Mouse (Mus musculus) MEL (cell line): ENCODE results near the gene Six1. TPM values are rescaled to one million over a fixed set of nuclear protein-coding genes. Genes with fewer than 3 reads are reported as not detected.

ENCODE experiments used
- DNase-seq: peaks from one replicate; pipeline ENCODE4 v3.0.0; 2011; ENCODE audit warnings: low read depth, low spot score
- H3K27ac ChIP-seq: 2 replicates; pipeline ENCODE4 v1.5.1; 2012; ENCODE audit warnings: low read depth, mild to moderate bottlenecking, control low read depth, low read length, moderate library complexity; ENCODE audit not compliant: control insufficient read depth
- H3K27me3 ChIP-seq, 2 experiments: fragments of 150-350 bp in 1 of 2; sonication (generic) in 1 of 2; 2 replicates each; pipeline ENCODE4 v1.6.1; 2012; ENCODE audit warnings: low read length in 2 of 2, mild to moderate bottlenecking in 2 of 2, improper control_type of control experiment in 1 of 2, moderate library complexity in 1 of 2; ENCODE audit not compliant: insufficient read depth in 2 of 2, control insufficient read depth in 1 of 2
- H3K36me3 ChIP-seq, 2 experiments: 2 replicates each; pipeline ENCODE4 v1.6.1; 2012 to 2014; ENCODE audit warnings: low read length in 2 of 2, improper control_type of control experiment in 1 of 2, inconsistent platforms in 1 of 2, mild to moderate bottlenecking in 1 of 2; ENCODE audit not compliant: insufficient read depth in 2 of 2, control insufficient read depth in 1 of 2
- H3K4me1 ChIP-seq, 2 experiments: fragments of 150-350 bp in 1 of 2; sonication (generic) in 1 of 2; 2 replicates each; pipeline ENCODE4 v1.6.1; 2012; ENCODE audit warnings: low read length in 2 of 2, improper control_type of control experiment in 1 of 2, mild to moderate bottlenecking in 1 of 2; ENCODE audit not compliant: insufficient read depth in 2 of 2, control insufficient read depth in 1 of 2
- H3K4me3 ChIP-seq, 2 experiments: fragments of 150-350 bp in 1 of 2; sonication (generic) in 1 of 2; 2 replicates each; pipeline ENCODE4 v1.5.1; 2012; ENCODE audit warnings: low read depth in 2 of 2, low read length in 2 of 2, mild to moderate bottlenecking in 2 of 2, moderate library complexity in 2 of 2, control low read depth in 1 of 2, improper control_type of control experiment in 1 of 2; ENCODE audit not compliant: control insufficient read depth in 1 of 2, insufficient read depth in 1 of 2
- H3K79me2 ChIP-seq: 2 replicates; pipeline ENCODE4 v1.6.1; 2012; ENCODE audit warnings: mild to moderate bottlenecking, low read length, moderate library complexity; ENCODE audit not compliant: control insufficient read depth, poor library complexity, insufficient read depth
- H3K9ac ChIP-seq: 2 replicates; pipeline ENCODE4 v1.6.1; 2012; ENCODE audit warnings: low read depth, mild to moderate bottlenecking, control low read depth, low read length, moderate library complexity; ENCODE audit not compliant: control insufficient read depth, poor library complexity, severe bottlenecking
- H3K9me3 ChIP-seq: fragments of 150-350 bp; sonication (generic); replicated peaks from 2 replicates; pipeline ENCODE4 v1.6.1; 2012; ENCODE audit warnings: mild to moderate bottlenecking, low read length, improper control_type of control experiment, moderate library complexity; ENCODE audit not compliant: insufficient read depth
- BHLHE40 ChIP-seq: IDR thresholded peaks from 2 replicates; pipeline ENCODE4 v1.6.1; 2012; ENCODE audit warnings: low read depth, mild to moderate bottlenecking, inconsistent platforms, low read length, improper control_type of control experiment, borderline replicate concordance
- CHD2 ChIP-seq: IDR thresholded peaks from 2 replicates; pipeline ENCODE4 v1.6.1; 2011; ENCODE audit warnings: low read length, improper control_type of control experiment
- CTCF ChIP-seq, 3 experiments: IDR thresholded peaks in 2 of 3; conservative IDR thresholded peaks in 1 of 3; 2 replicates each; pipeline ENCODE4 v1.5.1; 2011 to 2012; ENCODE audit warnings: low read length in 3 of 3, low read depth in 2 of 3, mild to moderate bottlenecking in 2 of 3, improper control_type of control experiment in 1 of 3, inconsistent platforms in 1 of 3, mixed read lengths in 1 of 3, moderate library complexity in 1 of 3; ENCODE audit not compliant: control insufficient read depth in 1 of 3, insufficient read depth in 1 of 3, poor library complexity in 1 of 3, severe bottlenecking in 1 of 3
- EP300 ChIP-seq, 2 experiments: IDR thresholded peaks; 2 replicates each; pipeline ENCODE4 v1.6.1; 2011; ENCODE audit warnings: improper control_type of control experiment in 2 of 2, low read length in 2 of 2, low read depth in 1 of 2, mild to moderate bottlenecking in 1 of 2
- ETS1 ChIP-seq: IDR thresholded peaks from 2 replicates; pipeline ENCODE4 v1.6.1; 2012; ENCODE audit warnings: low read depth, mild to moderate bottlenecking, inconsistent platforms, low read length, improper control_type of control experiment, moderate library complexity
- GABPA ChIP-seq: IDR thresholded peaks from 2 replicates; pipeline ENCODE4 v1.6.1; 2012; ENCODE audit warnings: low read depth, mild to moderate bottlenecking, inconsistent platforms, low read length, improper control_type of control experiment, moderate library complexity
- GATA1 ChIP-seq: IDR thresholded peaks from 2 replicates; pipeline ENCODE4 v1.6.1; 2011; ENCODE audit warnings: low read depth, low read length, improper control_type of control experiment
- HCFC1 ChIP-seq: IDR thresholded peaks from 2 replicates; pipeline ENCODE4 v1.6.1; 2012; ENCODE audit warnings: low read depth, mild to moderate bottlenecking, inconsistent platforms, low read length, improper control_type of control experiment, moderate library complexity
- JUND ChIP-seq: IDR thresholded peaks from 2 replicates; pipeline ENCODE4 v1.6.1; 2011; ENCODE audit warnings: low read depth, mild to moderate bottlenecking, improper control_type of control experiment, low read length
- MAFK ChIP-seq: IDR thresholded peaks from 2 replicates; pipeline ENCODE4 v1.6.1; 2011; ENCODE audit warnings: low read depth, mild to moderate bottlenecking, low read length, improper control_type of control experiment, borderline replicate concordance
- MAX ChIP-seq: IDR thresholded peaks from 2 replicates; pipeline ENCODE4 v1.6.1; 2011; ENCODE audit warnings: low read length, improper control_type of control experiment
- MEF2A ChIP-seq: IDR thresholded peaks from 2 replicates; pipeline ENCODE4 v1.6.1; 2014; ENCODE audit warnings: low read depth, mild to moderate bottlenecking, inconsistent platforms, low read length, improper control_type of control experiment; ENCODE audit not compliant: poor library complexity, insufficient replicate concordance, severe bottlenecking; ENCODE audit errors: extremely low read depth
- MYB ChIP-seq: IDR thresholded peaks from 2 replicates; pipeline ENCODE4 v1.6.1; 2011; ENCODE audit warnings: mild to moderate bottlenecking, low read depth, low read length, improper control_type of control experiment
- NELFE ChIP-seq: IDR thresholded peaks from 2 replicates; pipeline ENCODE4 v1.6.1; 2011; ENCODE audit warnings: low read depth, low read length, improper control_type of control experiment
- POLR2AphosphoS2 ChIP-seq: IDR thresholded peaks from 2 replicates; pipeline ENCODE4 v1.6.1; 2011; ENCODE audit warnings: low read length, improper control_type of control experiment
- POLR2AphosphoS5 ChIP-seq: IDR thresholded peaks from 2 replicates; pipeline ENCODE4 v1.6.1; 2012; ENCODE audit warnings: low read depth, borderline replicate concordance, mild to moderate bottlenecking, inconsistent platforms, low read length, moderate library complexity, mixed read lengths
- UBTF ChIP-seq: IDR thresholded peaks from 2 replicates; pipeline ENCODE4 v1.6.1; 2012; ENCODE audit warnings: low read depth, mild to moderate bottlenecking, inconsistent platforms, low read length, improper control_type of control experiment, moderate library complexity, borderline replicate concordance; ENCODE audit not compliant: insufficient read depth
- USF1 ChIP-seq: IDR thresholded peaks from 2 replicates; pipeline ENCODE4 v1.6.1; 2014; ENCODE audit warnings: low read depth, mild to moderate bottlenecking, inconsistent platforms, low read length, improper control_type of control experiment, moderate library complexity
- USF2 ChIP-seq, 2 experiments: IDR thresholded peaks; 2 replicates each; pipeline ENCODE4 v1.6.1; 2011 to 2012; ENCODE audit warnings: improper control_type of control experiment in 2 of 2, low read length in 2 of 2, borderline replicate concordance in 1 of 2, inconsistent platforms in 1 of 2, low read depth in 1 of 2, mild to moderate bottlenecking in 1 of 2; ENCODE audit not compliant: insufficient read depth in 1 of 2
- ZMIZ1 ChIP-seq: IDR thresholded peaks from 2 replicates; pipeline ENCODE4 v1.6.1; 2012; ENCODE audit warnings: low read depth, mild to moderate bottlenecking, inconsistent platforms, low read length, improper control_type of control experiment, moderate library complexity
- polyA plus RNA-seq, 2 experiments: library from polyadenylated mRNA; stranded (reverse) in 1 of 2; unstranded in 1 of 2; fragments of >175 nt in 1 of 2; fragments of >200 nt in 1 of 2; gene quantifications; 2 replicates each; pipeline versions ENCODE4 v1.2.1 to v1.2.4; 2012; ENCODE audit warnings: low replicate concordance in 2 of 2, low read depth in 1 of 2; ENCODE audit not compliant: insufficient read length in 2 of 2, insufficient read depth in 1 of 2, missing spikeins in 1 of 2
- total RNA-seq: library from RNA; depleted of rRNA; stranded (reverse); fragments of 300-350 nt; gene quantifications from 2 replicates; pipeline ENCODE4 v1.2.3, GENCODE M21; 2012; rRNA removed

The Six1 gene
- total and polyA plus RNA-seq, 3 experiments = not detected

GRCm38 (mm10) chr12:72998105-72999001 is 55.3 kb downstream of the Six1 start:
- Histone ChIP-seq H3K4me1 (no peaks in the 10 kb centered on the region), H3K4me3 (no peak overlapping the region), H3K27me3 (no peaks in the 10 kb centered on the region; a peak in 3 of 4 replicates), H3K79me2 (no peaks in the 10 kb centered on the region), H3K27ac (no peak overlapping the region), H3K9ac (no peak overlapping the region), H3K36me3 (no peaks in the 10 kb centered on the region), H3K9me3 (no peaks in the 10 kb centered on the region)
- TF ChIP-seq ETS1 = no peak
- DNase-seq = no peak

DNA sequence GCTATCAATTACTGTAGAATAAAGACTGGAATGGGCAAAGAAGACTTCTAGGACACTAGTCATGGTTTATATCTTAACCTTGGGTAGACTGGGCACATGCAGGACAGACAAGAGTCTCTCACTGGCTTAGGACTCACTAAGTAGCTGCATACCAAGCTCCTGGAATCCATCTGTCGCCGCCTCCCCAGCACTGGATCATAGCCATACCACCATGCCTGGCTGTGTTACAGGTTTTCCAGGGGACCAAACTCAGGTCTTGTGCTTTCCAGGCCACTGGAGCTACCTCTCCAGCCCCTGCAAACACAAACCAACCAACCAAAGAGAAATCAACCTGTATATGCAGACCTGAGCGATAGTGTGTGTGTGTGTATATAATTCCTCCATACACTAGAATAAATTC is 57.0 kb downstream of the Six1 start:
- Histone ChIP-seq H3K9ac (no peak overlapping the region), H3K9me3 (no peaks in the 10 kb centered on the region), H3K27me3 (no peaks in the 10 kb centered on the region; a peak in 3 of 4 replicates), H3K4me3 (no peak overlapping the region), H3K27ac (no peak overlapping the region), H3K79me2 (no peaks in the 10 kb centered on the region), H3K36me3 (no peaks in the 10 kb centered on the region), H3K4me1 (no peaks in the 10 kb centered on the region)
- DNase-seq = no peak
- TF ChIP-seq EP300 (IDR thresholded peaks at IDR 0.05; ENCODE audit: low read depth in 1 of 2, low read length in 2 of 2) (no peak), UBTF (no peak), ZMIZ1 (no peak), JUND (no peak), USF2 (IDR thresholded peaks at IDR 0.05; ENCODE audit: borderline replicate concordance in 1 of 2, insufficient read depth in 1 of 2, low read depth in 1 of 2, low read length in 2 of 2) (no peak), NELFE (no peak), GATA1 (no peak), GABPA (no peak), MEF2A (no peak), USF1 (no peak), MYB (no peak), POLR2AphosphoS2 (no peak), CHD2 (no peak), CTCF (IDR thresholded peaks at IDR 0.05 in 2 of 3, conservative IDR thresholded peaks at IDR 0.05 in 1 of 3; ENCODE audit: control insufficient read depth in 1 of 3, insufficient read depth in 1 of 3, low read depth in 2 of 3, low read length in 3 of 3, poor library complexity in 1 of 3, severe bottlenecking in 1 of 3) (no peak), BHLHE40 (no peak), POLR2AphosphoS5 (no peak), HCFC1 (no peak), MAFK (no peak), MAX (no peak), ETS1 (no peak)
- TF ChIP-seq, all 39 proteins: peak for 0

Other genes with a start within 250 kb of the Six1 start
- gene Six6, start 114.0 kb downstream of the Six1 start, total RNA-seq = not detected in 2 replicates
- not detected for gene Six6, start 114.0 kb downstream of the Six1 start, polyA plus RNA-seq
- gene 4930447C04Rik, start 113.1 kb downstream of the Six1 start, total RNA-seq = not detected in 2 replicates
- gene 4930447C04Rik, start 113.1 kb downstream of the Six1 start, polyA plus RNA-seq = not detected
- not detected in 2 replicates for gene Six4, start 59.6 kb upstream of the Six1 start, total RNA-seq
- not detected for gene Six4, start 59.6 kb upstream of the Six1 start, polyA plus RNA-seq
- 29.4 and 31.4 TPM in 2 replicates for gene Mnat1, start 69.8 kb upstream of the Six1 start, total RNA-seq
- gene Mnat1, start 69.8 kb upstream of the Six1 start, polyA plus RNA-seq = 10 to 100 TPM in 1 of 2 experiments, not detected in 1; 36.9 TPM
- 20.8 and 28.1 TPM in 2 replicates for gene Trmt5, start 232.8 kb upstream of the Six1 start, total RNA-seq
- 10 to 100 TPM in 1 of 2 experiments, not detected in 1; 24.0 TPM for gene Trmt5, start 232.8 kb upstream of the Six1 start, polyA plus RNA-seq
- 2.8 and 3.1 TPM in 2 replicates for gene Slc38a6, start 232.9 kb upstream of the Six1 start, total RNA-seq
- 1 to 10 TPM in 1 of 2 experiments, not detected in 1; 6.1 TPM for gene Slc38a6, start 232.9 kb upstream of the Six1 start, polyA plus RNA-seq